Mouse (Mus musculus) forebrain, embryonic 11.5 days (tissue): ENCODE measurements at regions not wholly inside any gene's neighbourhood (a gene's known extent, or its start where the extent isn't known, plus 50 kb on each side); places are given as distances from the start of the nearest gene placed in this dataset.

ENCODE experiments used
- ATAC-seq: fragments of 200-750 bp; cut with Nextera tagmentation; replicated peaks from 2 replicates; pipeline ENCODE4 v1.8.0; 2017; ENCODE audit warnings: moderate TSS enrichment; ENCODE audit not compliant: low FRiP score
- DNase-seq: peaks from one replicate; pipeline ENCODE4 v3.0.0-alpha.2; 2017; ENCODE audit warnings: low spot score
- H3K27ac ChIP-seq: fragments of 300-500 bp; sonication (generic); 2 replicates; pipeline ENCODE4 v1.5.1; 2014; ENCODE audit warnings: low read depth, low read length
- H3K27me3 ChIP-seq: fragments of 300-500 bp; sonication (generic); 2 replicates; pipeline ENCODE4 v1.6.1; 2014; ENCODE audit warnings: mild to moderate bottlenecking, low read length, mixed read lengths; ENCODE audit not compliant: control insufficient read depth, insufficient read depth
- H3K36me3 ChIP-seq: fragments of 300-500 bp; sonication (generic); 2 replicates; pipeline ENCODE4 v1.6.1; 2014; ENCODE audit warnings: mild to moderate bottlenecking, low read length, moderate library complexity, mixed read lengths; ENCODE audit not compliant: control insufficient read depth, insufficient read depth
- H3K4me1 ChIP-seq: fragments of 300-500 bp; sonication (generic); replicated peaks from 2 replicates; pipeline ENCODE4 v1.6.1; 2014; ENCODE audit warnings: low read length, mixed read lengths; ENCODE audit not compliant: control insufficient read depth, insufficient read depth
- H3K4me2 ChIP-seq: fragments of 300-500 bp; sonication (generic); 2 replicates; pipeline ENCODE4 v1.6.1; 2014; ENCODE audit warnings: low read depth, mild to moderate bottlenecking, low read length, moderate library complexity, mixed read lengths; ENCODE audit not compliant: severe bottlenecking
- H3K4me3 ChIP-seq: fragments of 300-500 bp; sonication (generic); 2 replicates; pipeline ENCODE4 v1.5.1; 2014; ENCODE audit warnings: low read depth, low read length
- H3K9ac ChIP-seq: fragments of 300-500 bp; sonication (generic); 2 replicates; pipeline ENCODE4 v1.6.1; 2014; ENCODE audit warnings: low read length
- H3K9me3 ChIP-seq: fragments of 300-500 bp; sonication (generic); 2 replicates; pipeline ENCODE4 v1.6.1; 2016; ENCODE audit warnings: low read length, mixed read lengths; ENCODE audit not compliant: control insufficient read depth
- WGBS: fragments of 180-500 bp; shearing (Covaris S2); extraction: QIAGEN DNeasy Blood & Tissue Kit; methylation state at CpG from one replicate; pipeline ENCODE4 v1.1.7; 2014; 5-methylcytosine and 5-hydroxymethylcytosine counted together

- peak; percentile 73 for DNase-seq
- under 1% methylated on average over 12 of the region's 12 CpGs for WGBS
- Histone ChIP-seq H3K27me3 (no peaks in the 10 kb centered on the region), H3K4me1 (peaks cover 9% of the 10 kb centered on the region), H3K4me2 (peak overlapping the region; percentile 16; the same call in 1 of the 2 replicates), H3K4me3 (no peak overlapping the region), H3K36me3 (no peaks in the 10 kb centered on the region), H3K9me3 (no peaks in the 10 kb centered on the region), H3K27ac (peak overlapping the region; percentile 0; the same call in 1 of the 2 replicates), H3K9ac (no peak overlapping the region)
- ATAC-seq = peak; percentile 69
Observed at GRCm38 (mm10) chr8:26273415-26273760, 154.1 kb downstream of the Gm45692 start.

- H3K9me3 ChIP-seq = no peaks in the 10 kb centered on the region
- peaks cover 5% of the 10 kb centered on the region; the same call in 1 of the 2 replicates for H3K4me1 ChIP-seq
- no peak overlapping the region; the same call in 1 of the 2 replicates for H3K4me2 ChIP-seq
- DNase-seq = no peak
- H3K27me3 ChIP-seq = no peaks in the 10 kb centered on the region
- 50% methylated on average over 5 of the region's 5 CpGs for WGBS
- no peak for ATAC-seq
- no peak overlapping the region for H3K4me3 ChIP-seq
- no peak overlapping the region for H3K9ac ChIP-seq
- peak overlapping the region; percentile 0; the same call in 1 of the 2 replicates for H3K27ac ChIP-seq
- no peaks in the 10 kb centered on the region for H3K36me3 ChIP-seq
Observed at GRCm38 (mm10) chr8:26273792-26274191, 154.5 kb downstream of the Gm45692 start.

- Histone ChIP-seq H3K4me1 (peaks cover 1% of the 10 kb centered on the region; the same call in 1 of the 2 replicates), H3K36me3 (no peaks in the 10 kb centered on the region), H3K9ac (no peak overlapping the region), H3K4me2 (no peak overlapping the region), H3K27me3 (no peaks in the 10 kb centered on the region), H3K4me3 (no peak overlapping the region), H3K27ac (no peak overlapping the region), H3K9me3 (no peaks in the 10 kb centered on the region)
- ATAC-seq = no peak
- no peak for DNase-seq
- WGBS = 97% methylated on average over 6 of the region's 6 CpGs
Observed at GRCm38 (mm10) chr8:26274481-26274880, 155.1 kb downstream of the Gm45692 start.

- no peak for DNase-seq
- Histone ChIP-seq H3K27ac (no peak overlapping the region), H3K9ac (no peak overlapping the region), H3K4me2 (no peak overlapping the region), H3K27me3 (no peaks in the 10 kb centered on the region), H3K36me3 (no peaks in the 10 kb centered on the region), H3K4me3 (no peak overlapping the region), H3K9me3 (no peaks in the 10 kb centered on the region), H3K4me1 (0 out of 2 replicates have a peak, but pooled peaks cover 2% of the 10 kb centered on the region)
- ATAC-seq = no peak
- WGBS = 73% methylated on average over 11 of the region's 11 CpGs
Observed at GRCm38 (mm10) chr8:26282156-26282935, 163.0 kb downstream of the Gm45692 start.

- DNase-seq (no peak), ATAC-seq (no peak)
- Histone ChIP-seq H3K4me1 (0 out of 2 replicates have a peak, but pooled peaks cover 2% of the 10 kb centered on the region), H3K4me2 (no peak overlapping the region), H3K27me3 (no peaks in the 10 kb centered on the region), H3K36me3 (no peaks in the 10 kb centered on the region), H3K9me3 (no peaks in the 10 kb centered on the region), H3K4me3 (no peak overlapping the region), H3K27ac (no peak overlapping the region), H3K9ac (no peak overlapping the region)
- 70% methylated on average over 2 of the region's 2 CpGs for WGBS
Observed at GRCm38 (mm10) chr8:26283957-26284356, 164.6 kb downstream of the Gm45692 start.

GRCm38 (mm10) chr8:26287665-26288064 is 168.3 kb downstream of the Gm45692 start:
- H3K9ac ChIP-seq = no peak overlapping the region
- no peak overlapping the region for H3K4me2 ChIP-seq
- H3K27ac ChIP-seq = no peak overlapping the region
- ATAC-seq (no peak), DNase-seq (no peak)
- H3K36me3 ChIP-seq = no peaks in the 10 kb centered on the region
- no peaks in the 10 kb centered on the region for H3K9me3 ChIP-seq
- 0 out of 2 replicates have a peak, but pooled peaks cover 1% of the 10 kb centered on the region for H3K4me1 ChIP-seq
- H3K4me3 ChIP-seq = no peak overlapping the region
- WGBS = 69% methylated on average over 6 of the region's 6 CpGs
- H3K27me3 ChIP-seq = no peaks in the 10 kb centered on the region

GRCm38 (mm10) chr8:26288163-26288562 is 168.8 kb downstream of the Gm45692 start:
- no peak for ATAC-seq
- Histone ChIP-seq H3K36me3 (no peaks in the 10 kb centered on the region), H3K27ac (no peak overlapping the region), H3K9ac (no peak overlapping the region), H3K27me3 (no peaks in the 10 kb centered on the region), H3K4me1 (no peaks in the 10 kb centered on the region), H3K4me2 (no peak overlapping the region), H3K4me3 (no peak overlapping the region), H3K9me3 (no peaks in the 10 kb centered on the region)
- 94% methylated on average over 4 of the region's 4 CpGs for WGBS
- no peak for DNase-seq

GRCm38 (mm10) chr8:26298066-26298804 is 178.9 kb downstream of the Gm45692 start:
- Histone ChIP-seq H3K27me3 (no peaks in the 10 kb centered on the region), H3K4me2 (no peak overlapping the region), H3K9me3 (no peaks in the 10 kb centered on the region), H3K4me3 (no peak overlapping the region), H3K4me1 (no peaks in the 10 kb centered on the region), H3K27ac (no peak overlapping the region), H3K9ac (no peak overlapping the region), H3K36me3 (no peaks in the 10 kb centered on the region)
- DNase-seq (no peak), ATAC-seq (no peak)
- 90% methylated on average over 10 of the region's 10 CpGs for WGBS
